Mouse (Mus musculus) thymus, adult 2 months (tissue): Measurements from ENCODE around the gene Diaph3. TPM values are rescaled to one million over a fixed set of nuclear protein-coding genes. Genes with fewer than 3 reads are reported as not detected.

Source experiments
- DNase-seq: peaks from one replicate; pipeline ENCODE4 v3.0.0; 2021
- H3K27ac ChIP-seq: fragments of 200-500 bp; 2 replicates; pipeline ENCODE4 v1.5.1; 2012; ENCODE audit warnings: low read length, control low read depth; ENCODE audit not compliant: control insufficient read depth, insufficient read depth
- H3K27me3 ChIP-seq: fragments of 200-500 bp; 2 replicates; pipeline ENCODE4 v1.6.1; 2012; ENCODE audit warnings: mild to moderate bottlenecking, low read length, moderate library complexity, mixed read lengths; ENCODE audit not compliant: control insufficient read depth, insufficient read depth
- H3K36me3 ChIP-seq: fragments of 200-500 bp; 2 replicates; pipeline ENCODE4 v1.6.1; 2012; ENCODE audit warnings: mild to moderate bottlenecking, low read length, moderate library complexity; ENCODE audit not compliant: control insufficient read depth, insufficient read depth
- H3K4me1 ChIP-seq: fragments of 200-500 bp; replicated peaks from 2 replicates; pipeline ENCODE4 v1.6.1; 2012; ENCODE audit warnings: low read length; ENCODE audit not compliant: control insufficient read depth, insufficient read depth
- H3K4me3 ChIP-seq: fragments of 200-500 bp; 2 replicates; pipeline ENCODE4 v1.5.1; 2012; ENCODE audit warnings: mild to moderate bottlenecking, low read length, control low read depth, moderate library complexity; ENCODE audit not compliant: control insufficient read depth, insufficient read depth
- CTCF ChIP-seq: fragments of 200-500 bp; IDR thresholded peaks from 2 replicates; pipeline ENCODE4 v1.5.1; 2012; ENCODE audit warnings: mild to moderate bottlenecking, control low read depth, low read length, moderate library complexity, borderline replicate concordance; ENCODE audit not compliant: control insufficient read depth, poor library complexity, insufficient read depth; ENCODE audit errors: extremely low read depth
- POLR2A ChIP-seq: fragments of 200-500 bp; IDR thresholded peaks from 2 replicates; pipeline ENCODE4 v1.6.1; 2012; ENCODE audit warnings: mild to moderate bottlenecking, low read length, control low read depth, moderate library complexity; ENCODE audit not compliant: control insufficient read depth, poor library complexity, insufficient read depth; ENCODE audit errors: extremely low read depth
- WGBS: fragments of 180-500 bp; shearing (Covaris S2); methylation state at CpG from one replicate; pipeline ENCODE4 v1.1.7; 2018; 5-methylcytosine and 5-hydroxymethylcytosine counted together
- polyA plus RNA-seq: library from polyadenylated mRNA; depleted of rRNA; stranded (reverse); fragments of >200 nt; gene quantifications from 2 replicates; pipeline ENCODE4 v1.2.3, GENCODE M21; 2012

Gene Diaph3
- polyA plus RNA-seq, 1 experiment, result 2.2 TPM

- no peak for DNase-seq
- Histone ChIP-seq H3K27ac (no peak overlapping the region), H3K36me3 (no peaks in the 10 kb centered on the region), H3K4me3 (no peak overlapping the region), H3K27me3 (no peaks in the 10 kb centered on the region), H3K4me1 (no peaks in the 10 kb centered on the region)
- WGBS, result 84% methylated on average over 3 of the region's 3 CpGs
- TF ChIP-seq CTCF, result no peak
- TF ChIP-seq POLR2A, result no peak
These were observed 251.8 kb downstream of the Diaph3 start for GRCm38 (mm10) chr14:86889070-86889804.

DNA sequence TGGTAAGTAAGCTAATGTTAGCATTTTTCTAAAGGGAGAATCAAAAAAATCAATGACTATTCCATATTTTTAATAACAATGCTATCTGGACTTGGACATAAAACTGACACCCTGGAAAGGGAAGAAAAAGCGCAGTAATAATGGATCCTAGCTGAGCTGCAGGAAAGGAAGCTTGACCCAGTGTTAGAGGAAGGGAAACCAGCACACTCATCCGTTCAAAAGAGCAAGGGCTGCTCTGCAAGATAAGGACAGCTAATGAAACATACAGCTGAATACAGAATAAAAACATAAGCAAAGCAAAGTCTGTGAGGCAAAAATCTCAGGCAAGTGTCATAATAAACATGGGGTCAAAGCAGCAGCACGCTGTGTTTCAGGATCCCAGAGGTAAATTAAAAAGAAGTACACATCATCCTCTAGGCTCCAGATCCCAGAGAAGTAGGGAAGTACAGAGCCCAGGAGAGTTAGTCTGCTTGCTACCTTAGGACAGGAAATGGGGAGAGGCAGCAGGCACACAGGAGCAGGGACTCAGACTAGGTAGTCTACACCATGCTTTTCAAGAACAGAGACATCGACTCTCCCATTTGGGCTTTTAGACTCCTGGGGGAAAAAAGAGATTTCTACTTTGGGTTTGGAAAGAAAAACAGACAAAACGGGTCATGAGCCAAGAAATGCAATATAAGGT lies 255.5 kb downstream of the Diaph3 start:
- Histone ChIP-seq H3K27me3 (no peaks in the 10 kb centered on the region), H3K4me1 (no peaks in the 10 kb centered on the region), H3K36me3 (no peaks in the 10 kb centered on the region), H3K4me3 (no peak overlapping the region), H3K27ac (no peak overlapping the region)
- DNase-seq, result no peak
- 80% methylated on average over 5 of the region's 5 CpGs for WGBS
- TF ChIP-seq POLR2A, result no peak
- TF ChIP-seq CTCF, result no peak

- TF ChIP-seq CTCF (no peak; the same call in 1 of the 2 replicates), POLR2A (no peak)
- 97% methylated on average over 5 of the region's 5 CpGs for WGBS
- Histone ChIP-seq H3K4me1 (no peaks in the 10 kb centered on the region), H3K36me3 (no peaks in the 10 kb centered on the region), H3K4me3 (no peak overlapping the region), H3K27ac (no peak overlapping the region), H3K27me3 (no peaks in the 10 kb centered on the region)
- no peak for DNase-seq
These were observed 271.5 kb downstream of the Diaph3 start for GRCm38 (mm10) chr14:86869536-86869935.

DNA sequence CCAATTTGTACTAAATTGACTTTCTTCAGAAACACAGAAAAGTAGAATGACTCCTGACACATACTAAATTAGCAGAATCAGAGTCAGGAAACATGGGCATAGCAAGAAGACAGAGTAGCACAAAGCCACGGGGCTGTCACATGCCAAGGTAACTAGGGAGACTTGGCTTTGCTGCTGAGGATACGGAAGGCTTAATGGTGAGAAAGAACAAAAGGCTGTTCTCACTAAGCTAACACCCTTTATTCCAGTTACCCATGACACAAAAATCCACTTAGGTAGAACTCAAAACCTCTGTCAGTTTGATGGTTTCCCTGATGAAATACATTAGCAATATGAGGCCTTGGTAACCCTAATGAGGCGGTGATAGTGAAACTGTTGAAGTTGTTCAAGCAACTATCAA lies 273.9 kb downstream of the Diaph3 start:
- Histone ChIP-seq H3K27me3 (no peaks in the 10 kb centered on the region), H3K36me3 (no peaks in the 10 kb centered on the region), H3K27ac (no peak overlapping the region), H3K4me1 (no peaks in the 10 kb centered on the region), H3K4me3 (no peak overlapping the region)
- TF ChIP-seq CTCF (no peak), POLR2A (no peak)
- 93% methylated on average over 3 of the region's 3 CpGs for WGBS
- DNase-seq, result no peak

GRCm38 (mm10) chr14:86864053-86864452 lies 277.0 kb downstream of the Diaph3 start:
- no peak for DNase-seq
- no peak overlapping the region for H3K27ac ChIP-seq
- no peak for TF ChIP-seq CTCF
- no peak for TF ChIP-seq POLR2A
- H3K4me3 ChIP-seq, result no peak overlapping the region
- no peaks in the 10 kb centered on the region for H3K4me1 ChIP-seq
- 94% methylated on average over 3 of the region's 3 CpGs for WGBS
- no peaks in the 10 kb centered on the region for H3K36me3 ChIP-seq
- no peaks in the 10 kb centered on the region for H3K27me3 ChIP-seq

DNA sequence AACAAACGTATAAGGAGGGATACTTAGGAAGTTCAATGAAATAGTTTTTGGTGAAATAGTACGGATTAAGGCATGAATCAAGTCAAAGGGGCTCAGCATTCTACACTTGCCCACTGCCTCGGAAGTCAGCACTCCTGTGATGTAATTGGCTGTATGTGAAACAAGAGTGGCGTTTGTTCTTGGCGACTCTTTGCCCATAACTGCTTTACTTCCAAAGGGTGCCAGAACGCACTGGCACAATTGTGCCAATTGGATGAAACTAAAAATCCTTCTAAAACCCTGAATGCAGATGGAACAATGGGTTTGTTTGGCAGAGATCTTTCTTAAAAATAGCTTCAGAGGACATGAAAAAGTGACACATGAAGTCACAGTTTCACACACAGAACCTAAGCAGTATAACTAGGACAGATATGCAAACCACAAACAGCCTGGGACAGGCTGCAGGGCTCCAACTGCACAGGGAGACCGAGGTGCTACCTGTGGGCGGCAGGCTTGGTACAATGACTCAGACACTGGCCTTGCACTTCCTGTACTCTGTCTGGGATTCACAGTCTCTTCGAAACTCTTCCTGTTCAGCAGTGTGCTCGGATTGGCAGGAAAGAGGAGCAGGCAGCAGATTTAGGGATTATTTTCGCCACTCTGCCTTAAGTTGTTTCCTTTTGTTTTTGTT lies 279.6 kb downstream of the Diaph3 start:
- WGBS, result 85% methylated on average over 11 of the region's 11 CpGs
- H3K4me1 ChIP-seq, result no peaks in the 10 kb centered on the region
- H3K4me3 ChIP-seq, result no peak overlapping the region
- no peak for DNase-seq
- no peak overlapping the region for H3K27ac ChIP-seq
- no peaks in the 10 kb centered on the region for H3K36me3 ChIP-seq
- TF ChIP-seq POLR2A (no peak), CTCF (no peak)
- no peaks in the 10 kb centered on the region for H3K27me3 ChIP-seq
